Mouse (Mus musculus) intestine, embryonic 16.5 days (tissue): Measurements from ENCODE around the gene Tmod3. TPM values are rescaled to one million over a fixed set of nuclear protein-coding genes. Genes with fewer than 3 reads are reported as not detected.

Experiments used
- ATAC-seq: fragments of 200-750 bp; cut with Nextera tagmentation; 2 replicates; pipeline ENCODE4 v1.8.0; 2017; ENCODE audit warnings: moderate TSS enrichment, moderate library complexity
- H3K27ac ChIP-seq: fragments of 300-500 bp; sonication (generic); 2 replicates; pipeline ENCODE4 v1.5.1; 2014; ENCODE audit warnings: mild to moderate bottlenecking, low read length
- H3K27me3 ChIP-seq: fragments of 300-500 bp; sonication (generic); replicated peaks from 2 replicates; pipeline ENCODE4 v1.6.1; 2014; ENCODE audit warnings: low read length, control low read depth, mixed read lengths; ENCODE audit not compliant: control insufficient read depth, insufficient read depth
- H3K36me3 ChIP-seq: fragments of 300-500 bp; sonication (generic); 2 replicates; pipeline ENCODE4 v1.6.1; 2014; ENCODE audit warnings: low read length, control low read depth; ENCODE audit not compliant: control insufficient read depth, insufficient read depth
- H3K4me1 ChIP-seq: fragments of 300-500 bp; sonication (generic); 2 replicates; pipeline ENCODE4 v1.6.1; 2014; ENCODE audit warnings: low read length, control low read depth, mixed read lengths; ENCODE audit not compliant: control insufficient read depth, insufficient read depth
- H3K4me2 ChIP-seq: fragments of 300-500 bp; sonication (generic); 2 replicates; pipeline ENCODE4 v1.6.1; 2014; ENCODE audit warnings: low read depth, low read length, control low read depth
- H3K4me3 ChIP-seq: fragments of 300-500 bp; sonication (generic); 2 replicates; pipeline ENCODE4 v1.5.1; 2014; ENCODE audit warnings: mild to moderate bottlenecking, low read length
- H3K9ac ChIP-seq: fragments of 300-500 bp; sonication (generic); 2 replicates; pipeline ENCODE4 v1.6.1; 2014; ENCODE audit warnings: low read depth, low read length
- H3K9me3 ChIP-seq: fragments of 300-500 bp; sonication (generic); 2 replicates; pipeline ENCODE4 v1.6.1; 2016; ENCODE audit warnings: low read length, control low read depth; ENCODE audit not compliant: control insufficient read depth
- WGBS: fragments of 180-500 bp; shearing (Covaris S2); extraction: QIAGEN DNeasy Blood & Tissue Kit; methylation state at CpG from one replicate; pipeline ENCODE4 v1.1.7; 2014; 5-methylcytosine and 5-hydroxymethylcytosine counted together
- polyA plus RNA-seq: library from polyadenylated mRNA; unstranded; fragments of >200 nt; fragmentation: Nextera tagmentation; extraction: Ambion mirVana; gene quantifications from 2 replicates; pipeline ENCODE4 v1.2.1, GENCODE M21; 2015

The Tmod3 gene
- polyA plus RNA-seq, 1 experiment from 2014 or later = 104 TPM

DNA sequence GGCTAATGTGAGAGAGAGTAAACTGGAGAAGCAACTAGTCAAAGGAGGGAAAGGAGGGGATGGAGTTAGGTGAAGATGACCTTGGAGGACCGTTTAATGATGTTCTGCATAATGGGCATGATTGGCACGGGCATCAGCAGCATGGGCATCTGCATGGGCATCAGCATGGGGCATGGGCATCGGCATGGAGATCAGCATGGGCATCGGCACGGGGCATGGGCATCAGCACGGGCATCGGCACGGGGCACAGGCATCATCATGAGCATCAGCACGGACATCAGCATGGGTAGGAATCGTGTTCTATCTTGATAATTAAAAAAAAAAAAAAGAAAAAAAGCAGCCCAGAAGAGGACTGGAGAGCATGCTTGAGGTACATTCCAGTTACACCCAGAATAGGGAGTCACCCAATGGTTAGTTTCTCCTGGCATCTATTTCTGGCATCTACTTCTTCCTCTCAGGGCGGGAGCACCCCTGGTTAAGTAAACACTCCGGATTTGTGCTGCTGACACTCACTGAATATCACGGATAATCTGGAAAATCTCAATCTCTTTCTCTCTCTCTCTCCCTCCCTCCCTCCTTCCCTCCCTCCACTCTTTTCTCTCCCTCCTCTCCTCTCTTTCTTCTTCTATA is 1.7 kb upstream of the Tmod3 start:
- no peaks in the 10 kb centered on the region for H3K9me3 ChIP-seq
- no peaks in the 10 kb centered on the region for H3K36me3 ChIP-seq
- H3K4me2 ChIP-seq = no peak overlapping the region
- no peak overlapping the region for H3K4me3 ChIP-seq
- H3K9ac ChIP-seq = no peak overlapping the region
- peaks cover 8% of the 10 kb centered on the region for H3K4me1 ChIP-seq
- no peaks in the 10 kb centered on the region for H3K27me3 ChIP-seq
- 78% methylated on average over 13 of the region's 13 CpGs for WGBS
- H3K27ac ChIP-seq = no peak overlapping the region
- no peak for ATAC-seq

DNA sequence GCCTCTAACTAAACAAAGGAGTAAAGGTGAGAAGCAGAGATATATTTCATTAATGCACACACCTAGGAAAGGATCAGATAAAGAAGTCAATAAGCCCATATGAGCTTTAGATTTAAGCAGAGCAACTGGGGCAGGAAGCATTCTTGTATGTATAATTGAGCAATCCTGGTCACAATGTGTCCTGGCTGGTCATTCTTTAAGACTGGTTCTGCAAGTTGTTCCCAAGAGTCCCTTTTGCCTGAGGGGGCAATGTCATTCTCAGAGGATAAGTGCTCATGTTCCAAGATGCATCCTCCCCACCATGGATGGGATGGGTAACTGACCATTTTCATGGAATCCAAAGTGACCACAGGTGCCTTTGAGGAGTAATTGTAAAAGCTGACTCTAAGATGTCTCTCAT is 896 bp upstream of the Tmod3 start:
- Histone ChIP-seq H3K27me3 (no peaks in the 10 kb centered on the region), H3K27ac (no peak overlapping the region), H3K4me3 (no peak overlapping the region), H3K4me1 (peaks cover 11% of the 10 kb centered on the region), H3K9me3 (no peaks in the 10 kb centered on the region), H3K36me3 (no peaks in the 10 kb centered on the region), H3K9ac (no peak overlapping the region), H3K4me2 (no peak overlapping the region)
- no peak for ATAC-seq

DNA sequence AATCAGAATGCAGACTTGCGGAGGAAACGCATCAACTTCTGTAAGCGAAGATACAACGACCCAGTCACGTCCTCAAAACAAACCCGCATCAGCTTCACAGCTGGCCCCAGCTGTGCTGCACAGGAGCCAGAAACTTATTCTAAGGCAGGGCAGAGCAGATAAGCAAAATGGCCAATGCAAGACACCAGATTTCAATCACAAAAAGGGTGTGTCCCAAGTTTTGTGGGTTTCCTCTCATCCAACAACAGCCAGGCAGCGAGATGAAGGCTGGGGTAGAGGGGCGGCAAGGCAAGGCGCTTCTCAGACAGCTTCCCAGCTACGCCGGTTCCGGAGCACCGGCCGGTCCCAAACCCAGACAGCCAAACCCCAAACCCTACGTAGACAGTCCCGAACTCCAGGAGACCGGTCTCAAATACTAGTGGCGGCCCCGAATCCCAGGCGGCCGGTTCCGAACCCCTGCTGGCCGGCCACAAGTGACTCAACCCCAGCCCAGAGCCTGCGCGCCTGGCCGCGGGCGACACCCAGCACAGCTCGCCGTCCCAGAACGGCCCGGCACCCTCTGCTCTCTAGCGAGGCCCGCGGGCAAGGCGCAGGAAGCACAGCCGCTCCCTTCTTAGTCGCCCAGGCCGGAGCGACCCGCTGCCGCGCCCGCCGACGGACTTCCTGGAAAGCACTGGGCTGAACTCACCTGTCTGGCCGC is 495 bp downstream of the Tmod3 start:
- peak overlapping the region; percentile 73 for H3K4me2 ChIP-seq
- no peaks in the 10 kb centered on the region for H3K36me3 ChIP-seq
- ATAC-seq = peak; percentile 94
- H3K9ac ChIP-seq = peak overlapping the region; percentile 90
- no peaks in the 10 kb centered on the region for H3K9me3 ChIP-seq
- peak overlapping the region; percentile 96 for H3K4me3 ChIP-seq
- H3K27ac ChIP-seq = peak overlapping the region; percentile 95
- under 1% methylated on average over 47 of the region's 47 CpGs for WGBS
- peaks cover 11% of the 10 kb centered on the region for H3K4me1 ChIP-seq
- H3K27me3 ChIP-seq = no peaks in the 10 kb centered on the region

DNA sequence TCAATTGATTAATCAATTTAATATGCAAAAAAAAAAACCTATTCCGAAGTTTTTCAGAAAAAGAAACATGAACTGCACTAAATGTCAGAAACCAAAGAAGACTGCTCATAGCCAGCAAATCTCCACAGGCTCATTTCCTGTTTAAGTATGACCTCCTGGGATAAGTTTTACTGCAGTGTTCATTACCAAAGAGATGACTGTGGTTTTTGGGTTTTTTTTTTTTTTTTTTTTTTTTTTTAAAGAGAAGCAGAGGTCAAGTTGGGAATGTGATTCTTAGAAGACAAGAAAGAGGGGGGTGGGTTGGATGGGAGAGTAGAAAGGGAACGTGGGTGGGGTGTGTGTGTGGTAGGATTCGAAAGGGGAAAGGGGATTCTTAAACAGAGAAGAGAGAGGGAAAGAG is 1.1 kb downstream of the Tmod3 start:
- peaks cover 11% of the 10 kb centered on the region for H3K4me1 ChIP-seq
- H3K4me3 ChIP-seq = peak overlapping the region; percentile 96

DNA sequence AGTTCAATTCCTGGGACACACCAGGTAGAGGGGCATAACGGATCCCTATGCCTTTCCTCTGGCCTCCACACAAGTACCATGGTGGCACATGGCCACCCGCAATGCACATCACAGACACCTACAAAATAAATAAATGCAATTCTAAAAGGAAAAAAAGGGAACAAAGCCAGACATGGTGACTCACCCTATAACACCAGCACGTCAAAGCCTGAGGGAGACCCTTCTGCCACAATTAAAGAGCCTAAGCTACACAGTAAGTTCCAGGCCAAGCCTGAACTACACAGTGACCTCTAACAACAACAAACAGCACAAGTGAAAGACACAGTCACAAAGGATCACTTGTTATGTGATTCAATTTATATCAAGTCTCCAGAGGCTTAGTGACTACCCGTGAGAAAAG is 5.7 kb downstream of the Tmod3 start:
- H3K9ac ChIP-seq = no peak overlapping the region
- no peaks in the 10 kb centered on the region for H3K9me3 ChIP-seq
- ATAC-seq = no peak
- H3K4me3 ChIP-seq = no peak overlapping the region
- H3K27me3 ChIP-seq = no peaks in the 10 kb centered on the region
- no peaks in the 10 kb centered on the region for H3K36me3 ChIP-seq
- H3K27ac ChIP-seq = no peak overlapping the region
- H3K4me2 ChIP-seq = no peak overlapping the region
- 71% methylated on average over 4 of the region's 4 CpGs for WGBS
- H3K4me1 ChIP-seq = peaks cover 11% of the 10 kb centered on the region

More for the DNA sequence above, 1.1 kb downstream of the Tmod3 start:
- ATAC-seq = no peak
- no peaks in the 10 kb centered on the region for H3K9me3 ChIP-seq
- H3K27ac ChIP-seq = peak overlapping the region; percentile 95
- peak overlapping the region; percentile 73 for H3K4me2 ChIP-seq
- H3K27me3 ChIP-seq = no peaks in the 10 kb centered on the region
- H3K9ac ChIP-seq = peak overlapping the region; percentile 90
- H3K36me3 ChIP-seq = no peaks in the 10 kb centered on the region
- 17% methylated on average over 3 of the region's 3 CpGs for WGBS

DNA sequence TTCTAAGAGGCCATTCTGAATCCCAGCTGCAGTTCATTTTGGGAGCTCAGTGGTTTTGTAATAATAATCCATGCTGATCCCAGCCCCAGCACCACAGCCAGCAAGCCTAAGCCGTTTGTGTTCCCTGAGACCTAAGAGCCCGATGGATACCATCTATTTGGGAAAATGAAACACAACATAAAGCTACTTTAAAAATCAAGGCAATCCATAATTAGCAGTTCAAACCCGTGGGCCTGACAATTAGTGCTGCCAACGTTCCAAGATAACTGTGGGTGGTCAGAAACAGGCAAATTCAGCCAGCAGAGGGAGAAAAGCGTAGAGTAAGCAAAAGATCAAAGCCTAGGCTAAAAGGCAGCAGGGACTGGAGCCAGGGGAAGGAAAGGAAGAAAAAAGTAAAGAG is 8.1 kb downstream of the Tmod3 start:
- H3K9ac ChIP-seq = no peak overlapping the region
- H3K27ac ChIP-seq = no peak overlapping the region
- no peak overlapping the region for H3K4me3 ChIP-seq
- no peak overlapping the region for H3K4me2 ChIP-seq
- H3K4me1 ChIP-seq = peaks cover 12% of the 10 kb centered on the region
- WGBS = 46% methylated on average over 5 of the region's 5 CpGs
- no peaks in the 10 kb centered on the region for H3K9me3 ChIP-seq
- no peak for ATAC-seq
- no peaks in the 10 kb centered on the region for H3K27me3 ChIP-seq
- H3K36me3 ChIP-seq = no peaks in the 10 kb centered on the region

DNA sequence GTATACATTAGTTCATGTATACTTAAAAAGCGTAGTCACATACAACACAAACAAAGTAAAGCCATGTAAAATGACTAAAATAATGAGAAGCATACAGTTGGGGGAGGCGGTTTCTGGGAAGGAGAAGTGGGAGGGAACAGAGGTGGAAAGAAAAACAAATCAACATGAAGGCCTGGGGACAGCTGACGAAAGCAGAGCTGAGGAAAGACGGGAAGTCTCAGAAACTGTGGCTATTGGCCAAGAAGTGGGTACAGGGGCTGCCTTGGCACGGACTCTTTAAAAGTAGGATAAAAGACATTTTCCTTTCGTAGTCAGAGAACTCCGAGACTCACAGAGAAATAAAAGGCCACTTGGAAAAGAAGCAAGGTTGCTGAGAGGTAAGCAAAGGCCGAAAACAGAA is 10.4 kb downstream of the Tmod3 start:
- no peak for ATAC-seq
- H3K4me3 ChIP-seq = no peak overlapping the region
- no peaks in the 10 kb centered on the region for H3K27me3 ChIP-seq
- no peak overlapping the region for H3K27ac ChIP-seq
- H3K4me2 ChIP-seq = no peak overlapping the region
- H3K9me3 ChIP-seq = no peaks in the 10 kb centered on the region
- WGBS = 69% methylated on average over 8 of the region's 8 CpGs
- peaks cover 13% of the 10 kb centered on the region for H3K4me1 ChIP-seq
- H3K9ac ChIP-seq = no peak overlapping the region
- no peaks in the 10 kb centered on the region for H3K36me3 ChIP-seq

DNA sequence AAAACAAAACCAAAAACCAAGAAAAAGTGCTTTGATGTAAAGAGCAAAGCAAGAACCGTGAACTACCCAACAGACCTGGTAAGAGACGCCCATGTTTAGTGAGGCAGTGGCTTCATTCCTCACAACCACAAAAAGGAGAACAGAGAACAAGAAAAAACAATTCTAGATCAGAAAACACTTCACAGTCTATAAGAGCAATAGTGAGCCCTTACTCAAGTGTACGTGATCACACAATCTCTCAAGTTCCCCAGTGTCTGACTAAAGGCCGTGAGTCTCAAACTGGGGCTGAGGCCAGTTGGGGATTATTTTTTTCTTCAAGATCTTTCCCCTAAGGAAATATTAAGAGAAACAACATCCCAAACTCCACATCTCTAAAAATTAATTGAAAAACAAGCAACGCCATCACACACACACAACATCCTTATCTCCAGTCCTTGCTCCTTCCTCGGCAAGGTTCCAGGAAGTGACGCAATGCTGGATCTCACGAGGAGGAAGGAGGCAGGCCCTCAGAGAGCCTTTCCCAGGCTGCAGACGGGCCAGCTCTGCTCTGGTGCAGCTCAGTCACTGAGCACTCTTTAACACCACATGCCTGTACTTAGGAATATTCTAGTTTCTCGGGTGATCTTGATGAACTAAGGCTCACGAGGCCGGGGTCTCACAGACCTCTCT is 12.4 kb downstream of the Tmod3 start:
- peaks cover 13% of the 10 kb centered on the region for H3K4me1 ChIP-seq
- H3K4me2 ChIP-seq = no peak overlapping the region
- H3K27me3 ChIP-seq = no peaks in the 10 kb centered on the region
- no peaks in the 10 kb centered on the region for H3K36me3 ChIP-seq
- no peaks in the 10 kb centered on the region for H3K9me3 ChIP-seq
- H3K4me3 ChIP-seq = no peak overlapping the region
- no peak overlapping the region for H3K27ac ChIP-seq
- 66% methylated on average over 12 of the region's 12 CpGs for WGBS
- H3K9ac ChIP-seq = no peak overlapping the region
- ATAC-seq = peak; percentile 69

DNA sequence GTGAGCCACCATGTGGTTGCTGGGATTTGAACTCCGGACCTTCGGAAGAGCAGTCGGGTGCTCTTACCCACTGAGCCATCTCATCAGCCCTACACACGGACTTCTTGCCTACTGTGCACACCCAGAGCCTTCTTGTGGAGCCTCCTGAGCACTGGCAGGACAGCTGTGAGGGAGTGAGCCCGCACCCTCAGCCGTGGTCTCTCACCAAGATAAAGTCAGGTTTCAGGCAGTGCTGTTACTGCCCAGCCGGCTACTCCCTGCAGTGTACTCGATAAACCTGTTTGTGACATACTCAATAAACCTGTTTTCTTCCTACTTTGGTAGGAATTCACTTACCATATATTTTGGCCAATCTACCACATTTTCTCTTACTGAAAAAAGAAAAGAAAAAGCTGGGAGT is 13.9 kb downstream of the Tmod3 start:
- Histone ChIP-seq H3K27ac (no peak overlapping the region), H3K4me1 (peaks cover 16% of the 10 kb centered on the region)

More for the DNA sequence above, 13.9 kb downstream of the Tmod3 start:
- 73% methylated on average over 8 of the region's 8 CpGs for WGBS
- 0 out of 2 replicates have a peak, but pooled peaks have one; percentile 70 for ATAC-seq
- no peaks in the 10 kb centered on the region for H3K36me3 ChIP-seq
- no peak overlapping the region for H3K9ac ChIP-seq
- no peak overlapping the region for H3K4me3 ChIP-seq
- no peak overlapping the region for H3K4me2 ChIP-seq
- no peaks in the 10 kb centered on the region for H3K9me3 ChIP-seq
- H3K27me3 ChIP-seq = no peaks in the 10 kb centered on the region
